Mouse (Mus musculus) ES-E14 (cell line): Measurements from ENCODE around the gene Ppm1h.

Experiments
- CHD2 ChIP-seq: IDR thresholded peaks from 2 replicates; pipeline ENCODE4 v1.6.1; 2014; ENCODE audit warnings: mild to moderate bottlenecking, low read depth, low read length, inconsistent platforms
- HCFC1 ChIP-seq: IDR thresholded peaks from 2 replicates; pipeline ENCODE4 v1.6.1; 2012; ENCODE audit warnings: low read length, inconsistent platforms, borderline replicate concordance; ENCODE audit not compliant: insufficient read depth
- ZNF384 ChIP-seq: IDR thresholded peaks from 2 replicates; pipeline ENCODE4 v1.6.1; 2012; ENCODE audit warnings: low read depth, low read length, inconsistent platforms

- no peak for TF ChIP-seq CHD2
- TF ChIP-seq HCFC1, result no peak
- no peak for TF ChIP-seq ZNF384
These were observed 26.9 kb downstream of the Ppm1h start for GRCm38 (mm10) chr10:122705457-122705856.
